In the genomic region with DNA sequence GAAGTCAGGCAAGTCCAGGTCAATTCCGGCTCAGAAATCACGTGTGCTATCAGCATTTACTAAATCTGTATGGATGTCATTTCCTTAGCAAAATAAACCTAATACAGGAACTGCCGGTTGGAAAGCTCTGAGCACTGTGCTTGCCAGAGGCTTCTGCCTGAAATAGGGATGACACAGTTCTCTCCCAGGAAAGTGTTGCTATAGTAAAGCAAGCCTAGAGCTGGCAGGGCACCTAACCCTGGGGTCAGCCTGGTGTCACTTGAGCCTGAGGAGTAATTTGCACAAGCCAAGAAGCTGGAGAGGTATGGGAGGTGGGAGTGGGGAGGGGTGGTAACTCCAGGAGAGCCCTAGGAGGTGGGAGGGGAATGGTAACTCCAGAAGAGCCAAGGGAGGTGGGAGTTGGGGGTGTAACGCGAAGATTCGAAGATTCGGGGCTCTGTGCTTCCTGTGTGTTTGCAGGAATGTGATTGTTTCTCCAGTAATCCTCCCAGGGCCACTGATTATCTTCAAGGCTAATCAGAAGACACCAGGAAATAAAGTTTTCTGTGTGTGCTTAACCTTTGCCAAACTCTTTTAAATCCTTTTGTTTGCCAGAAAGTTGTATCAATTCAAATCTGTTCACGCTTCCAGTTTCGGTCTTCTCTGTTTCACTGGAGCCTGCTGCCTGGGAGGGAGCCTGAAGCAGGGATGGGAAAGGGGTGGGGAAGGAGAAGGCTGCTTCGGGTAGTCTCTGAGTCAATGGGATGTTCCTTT, we compare ENCODE assay signal across 8 mouse cellular contexts.
DNase-seq lines count a peak whose midpoint lies in the region; ATAC-seq and TF ChIP-seq lines count a peak whose summit lies in the region.
"Had no signal": no experiment of that assay in that cellular context is flagged by ENCODE, and none has a peak within 500 bp of the region (broad histone marks: within the 10 kb centered on the region; RNA-seq: fewer than 3 reads in every experiment).

No protein-coding gene starts in this region.

- no peaks in the 10 kb centered on the region for H3K36me3 ChIP-seq in limb, embryonic 12.5 days

- peak overlapping the region; percentile 82 for H3K27ac ChIP-seq in gastrocnemius, adult 2 months
- H3K27ac ChIP-seq in limb, embryonic 12.5 days: no peak overlapping the region
- H3K27ac ChIP-seq: liver, embryonic 14.5 days had no signal

- 16% methylated on average over 10 of the region's 10 CpGs for WGBS in limb, embryonic 12.5 days

- no peaks in the 10 kb centered on the region for H3K9me3 ChIP-seq in limb, embryonic 12.5 days

- H3K27me3 ChIP-seq in limb, embryonic 12.5 days: no peaks in the 10 kb centered on the region

- ATAC-seq in limb, embryonic 12.5 days (ENCODE audit: insufficient number of reproducible peaks, insufficient read depth, low FRiP score, low TSS enrichment, low read depth): no peak

- DNase-seq in layer of hippocampus, postnatal 14 days (ENCODE audit: low spot score in 2 of 2): peak; percentile 6 to 24
- no peak for DNase-seq in layer of hippocampus, adult 8-10 months (ENCODE audit: low spot score in 2 of 2)
- peak; percentile 29 for DNase-seq in brain, adult 2 months (ENCODE audit: low read depth, low spot score)
- DNase-seq in gastrocnemius, adult 2 months: peak; percentile 82
- no peak for DNase-seq in urinary bladder, adult 18-20 months (ENCODE audit: low spot score in 2 of 2)
- no peak for DNase-seq in right cerebral cortex, adult 2 months (ENCODE audit: low spot score in 2 of 2)

- intact Hi-C loops in gastrocnemius, adult 2 months (cut with DNase I): no loop called here

- no peak overlapping the region for H3K9ac ChIP-seq in limb, embryonic 12.5 days (replicated peaks)
- H3K9ac ChIP-seq: liver, embryonic 14.5 days had no signal

- TF ChIP-seq CTCF in gastrocnemius, adult 2 months (IDR thresholded peaks at IDR 0.05): no peak

- peak overlapping the region; percentile 32 for H3K4me2 ChIP-seq in limb, embryonic 12.5 days

- peak overlapping the region; percentile 64 for H3K4me3 ChIP-seq in gastrocnemius, adult 2 months
- H3K4me3 ChIP-seq in limb, embryonic 12.5 days (replicated peaks): no peak overlapping the region

- H3K4me1 ChIP-seq in limb, embryonic 12.5 days (replicated peaks): peaks cover 28% of the 10 kb centered on the region

Comparison
In these comparisons a context has a peak if more than half of its experiments do, and no peak if none do; other contexts are left out.
1. DNase-seq: peak in layer of hippocampus, postnatal 14 days (2 of 2), brain, adult 2 months (single experiment) and gastrocnemius, adult 2 months (single experiment); none in layer of hippocampus, adult 8-10 months (0 of 2), urinary bladder, adult 18-20 months (0 of 2) and right cerebral cortex, adult 2 months (0 of 2).